Mouse (Mus musculus) lung, embryonic 15.5 days (tissue): ENCODE data around the gene Zfp654. TPM values are rescaled to one million over a fixed set of nuclear protein-coding genes. Genes with fewer than 3 reads are reported as not detected.

Experiments
- ATAC-seq: fragments of 200-750 bp; cut with Nextera tagmentation; 2 replicates; pipeline ENCODE4 v1.8.0; 2017; ENCODE audit warnings: moderate number of reproducible peaks, borderline replicate concordance; ENCODE audit not compliant: low FRiP score, low TSS enrichment; ENCODE audit errors: extremely low read depth
- H3K27ac ChIP-seq: fragments of 300-500 bp; sonication (generic); 2 replicates; pipeline ENCODE4 v1.5.1; 2015; ENCODE audit warnings: moderate library complexity, mild to moderate bottlenecking, inconsistent platforms
- H3K27me3 ChIP-seq: fragments of 300-500 bp; sonication (generic); 2 replicates; pipeline ENCODE4 v1.6.1; 2015; ENCODE audit warnings: inconsistent platforms
- H3K36me3 ChIP-seq: fragments of 300-500 bp; sonication (generic); 2 replicates; pipeline ENCODE4 v1.6.1; 2015; ENCODE audit warnings: inconsistent platforms
- H3K4me1 ChIP-seq: fragments of 300-500 bp; sonication (generic); 2 replicates; pipeline ENCODE4 v1.6.1; 2015; ENCODE audit warnings: inconsistent platforms
- H3K4me2 ChIP-seq: fragments of 300-500 bp; sonication (generic); 2 replicates; pipeline ENCODE4 v1.6.1; 2015; ENCODE audit warnings: inconsistent platforms, mild to moderate bottlenecking, moderate library complexity
- H3K4me3 ChIP-seq: fragments of 300-500 bp; sonication (generic); 2 replicates; pipeline ENCODE4 v1.5.1; 2015; ENCODE audit warnings: mild to moderate bottlenecking, inconsistent platforms
- H3K9ac ChIP-seq: fragments of 300-500 bp; sonication (generic); 2 replicates; pipeline ENCODE4 v1.6.1; 2015; ENCODE audit warnings: inconsistent platforms
- H3K9me3 ChIP-seq: fragments of 300-500 bp; sonication (generic); 2 replicates; pipeline ENCODE4 v1.6.1; 2016; ENCODE audit warnings: inconsistent platforms
- WGBS: fragments of 180-500 bp; shearing (Covaris S2); methylation state at CpG from one replicate; pipeline ENCODE4 v1.1.7; 2015; 5-methylcytosine and 5-hydroxymethylcytosine counted together
- polyA plus RNA-seq: library from polyadenylated mRNA; unstranded; fragments of >200 nt; fragmentation: Nextera tagmentation; extraction: Ambion mirVana; gene quantifications from 2 replicates; pipeline ENCODE4 v1.2.1, GENCODE M21; 2015

The Zfp654 gene
- polyA plus RNA-seq, 1 experiment from 2014 or later, result 6.6 TPM

GRCm38 (mm10) chr16:64851085-64851562, 328 bp downstream of the Zfp654 start:
- 1% methylated on average over 45 of the region's 45 CpGs for WGBS
- Histone ChIP-seq H3K9ac (peak overlapping the region; percentile 80), H3K9me3 (no peaks in the 10 kb centered on the region), H3K36me3 (peaks cover 15% of the 10 kb centered on the region), H3K27me3 (no peaks in the 10 kb centered on the region), H3K4me2 (peak overlapping the region; percentile 84), H3K4me1 (peaks cover 19% of the 10 kb centered on the region), H3K4me3 (peak overlapping the region; percentile 78), H3K27ac (peak overlapping the region; percentile 92)
- no peak; the same call in 1 of the 2 replicates for ATAC-seq

DNA sequence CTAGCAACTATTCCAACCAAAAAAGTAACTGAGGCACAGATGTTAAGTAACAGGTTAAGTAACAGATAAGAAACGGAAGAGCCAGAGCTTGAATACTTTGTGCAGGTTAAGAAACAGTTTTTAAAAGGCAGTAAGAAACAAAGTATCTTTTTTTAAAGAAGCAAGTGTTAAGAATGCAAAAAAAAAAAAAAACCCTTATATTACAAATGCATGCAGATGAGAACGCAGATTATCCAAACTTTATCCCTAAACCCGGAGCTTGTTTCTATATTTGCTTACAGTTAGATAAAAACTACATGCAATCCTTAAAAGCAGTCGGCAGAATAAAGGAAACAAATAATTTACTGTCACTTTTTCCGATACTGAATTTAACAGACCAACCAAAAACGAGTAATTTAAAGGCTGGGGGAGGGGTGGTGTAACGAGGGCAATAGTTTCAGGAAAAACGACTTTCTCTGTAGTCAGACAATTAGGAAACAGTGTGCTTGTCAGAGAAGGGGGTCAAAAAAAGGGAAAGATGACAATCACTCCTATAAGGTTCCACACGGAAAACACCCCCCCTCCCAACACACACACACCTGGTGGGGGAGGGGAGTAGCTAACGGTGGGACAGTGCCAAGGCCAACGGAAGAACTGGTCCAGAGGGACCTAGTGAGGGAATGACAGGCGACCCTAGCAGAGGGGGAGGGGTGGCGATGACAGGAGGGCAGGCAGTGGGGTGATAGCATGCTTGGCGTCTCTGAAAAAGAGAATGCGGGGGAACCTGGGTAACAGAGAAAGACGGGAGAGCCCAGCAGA, 966 bp downstream of the Zfp654 start:
- WGBS, result under 1% methylated on average over 16 of the region's 16 CpGs
- Histone ChIP-seq H3K27ac (peak overlapping the region; percentile 92), H3K36me3 (peaks cover 8% of the 10 kb centered on the region), H3K4me2 (peak overlapping the region; percentile 84), H3K4me3 (peak overlapping the region; percentile 78), H3K9ac (peak overlapping the region; percentile 80), H3K27me3 (no peaks in the 10 kb centered on the region), H3K9me3 (no peaks in the 10 kb centered on the region), H3K4me1 (peaks cover 19% of the 10 kb centered on the region)
- no peak; the same call in 1 of the 2 replicates for ATAC-seq

GRCm38 (mm10) chr16:64845947-64846346, 5.5 kb downstream of the Zfp654 start:
- WGBS, result 87% methylated on average over 8 of the region's 8 CpGs
- Histone ChIP-seq H3K36me3 (no peaks in the 10 kb centered on the region), H3K4me3 (no peak overlapping the region), H3K27me3 (no peaks in the 10 kb centered on the region), H3K27ac (no peak overlapping the region), H3K9me3 (no peaks in the 10 kb centered on the region), H3K9ac (no peak overlapping the region), H3K4me2 (no peak overlapping the region), H3K4me1 (peaks cover 3% of the 10 kb centered on the region)
- ATAC-seq, result no peak

GRCm38 (mm10) chr16:64842374-64842729, 9.1 kb downstream of the Zfp654 start:
- Histone ChIP-seq H3K27me3 (no peaks in the 10 kb centered on the region), H3K4me2 (no peak overlapping the region), H3K27ac (no peak overlapping the region), H3K4me3 (no peak overlapping the region), H3K9me3 (no peaks in the 10 kb centered on the region), H3K36me3 (no peaks in the 10 kb centered on the region), H3K4me1 (no peaks in the 10 kb centered on the region), H3K9ac (no peak overlapping the region)
- WGBS, result 97% methylated on average over 3 of the region's 3 CpGs
- ATAC-seq, result no peak

GRCm38 (mm10) chr16:64841481-64842373, 9.7 kb downstream of the Zfp654 start:
- Histone ChIP-seq H3K9ac (no peak overlapping the region), H3K27me3 (no peaks in the 10 kb centered on the region), H3K27ac (no peak overlapping the region), H3K4me2 (no peak overlapping the region), H3K4me3 (no peak overlapping the region), H3K9me3 (no peaks in the 10 kb centered on the region), H3K36me3 (no peaks in the 10 kb centered on the region), H3K4me1 (no peaks in the 10 kb centered on the region)
- 85% methylated on average over 5 of the region's 5 CpGs for WGBS
- ATAC-seq, result no peak

- H3K9ac ChIP-seq, result no peak overlapping the region
- WGBS, result 85% methylated on average over 2 of the region's 2 CpGs
- H3K27me3 ChIP-seq, result no peaks in the 10 kb centered on the region
- H3K9me3 ChIP-seq, result no peaks in the 10 kb centered on the region
- no peaks in the 10 kb centered on the region for H3K4me1 ChIP-seq
- no peak for ATAC-seq
- no peaks in the 10 kb centered on the region for H3K36me3 ChIP-seq
- H3K4me3 ChIP-seq, result no peak overlapping the region
- H3K27ac ChIP-seq, result no peak overlapping the region
- no peak overlapping the region for H3K4me2 ChIP-seq
These were observed 14.7 kb downstream of the Zfp654 start for GRCm38 (mm10) chr16:64836709-64837108.

- Histone ChIP-seq H3K4me2 (no peak overlapping the region), H3K9ac (no peak overlapping the region), H3K27me3 (no peaks in the 10 kb centered on the region), H3K27ac (no peak overlapping the region), H3K4me1 (no peaks in the 10 kb centered on the region), H3K9me3 (no peaks in the 10 kb centered on the region), H3K36me3 (no peaks in the 10 kb centered on the region), H3K4me3 (no peak overlapping the region)
- WGBS, result 45% methylated on average over 1 of the region's 1 CpGs
- ATAC-seq, result no peak
These were observed 15.4 kb downstream of the Zfp654 start for GRCm38 (mm10) chr16:64835996-64836545.

DNA sequence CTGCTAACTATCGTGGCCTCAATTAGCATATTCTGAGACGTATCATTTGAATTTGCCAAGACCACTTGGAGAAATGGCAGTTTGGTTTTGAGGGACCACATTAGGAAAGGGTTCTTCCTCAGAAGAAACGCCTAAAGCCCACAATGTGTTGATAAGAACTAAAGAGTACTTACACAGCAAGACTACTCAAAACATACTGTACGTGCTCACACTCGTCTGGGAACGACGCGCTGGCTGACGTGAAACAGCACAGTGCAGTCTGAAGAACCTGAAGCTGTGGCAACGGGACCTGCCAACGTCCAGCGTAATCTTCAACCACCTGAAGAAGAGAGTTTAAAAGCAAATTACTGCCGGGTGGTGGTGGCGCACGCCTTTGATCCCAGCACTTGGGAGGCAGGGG, 21.2 kb downstream of the Zfp654 start:
- H3K27me3 ChIP-seq, result no peaks in the 10 kb centered on the region
- ATAC-seq, result no peak
- H3K4me2 ChIP-seq, result no peak overlapping the region
- H3K9ac ChIP-seq, result no peak overlapping the region
- no peak overlapping the region for H3K4me3 ChIP-seq
- H3K9me3 ChIP-seq, result no peaks in the 10 kb centered on the region
- WGBS, result 67% methylated on average over 15 of the region's 15 CpGs
- no peak overlapping the region for H3K27ac ChIP-seq
- H3K4me1 ChIP-seq, result no peaks in the 10 kb centered on the region
- H3K36me3 ChIP-seq, result peaks cover 7% of the 10 kb centered on the region; the same call in 1 of the 2 replicates

- Histone ChIP-seq H3K4me1 (no peaks in the 10 kb centered on the region), H3K27ac (no peak overlapping the region), H3K9me3 (no peaks in the 10 kb centered on the region), H3K4me3 (no peak overlapping the region), H3K36me3 (peaks cover 4% of the 10 kb centered on the region; the same call in 1 of the 2 replicates), H3K4me2 (no peak overlapping the region), H3K9ac (no peak overlapping the region), H3K27me3 (no peaks in the 10 kb centered on the region)
- 93% methylated on average over 1 of the region's 1 CpGs for WGBS
- no peak for ATAC-seq
These were observed 27.0 kb downstream of the Zfp654 start for GRCm38 (mm10) chr16:64824474-64824873.

DNA sequence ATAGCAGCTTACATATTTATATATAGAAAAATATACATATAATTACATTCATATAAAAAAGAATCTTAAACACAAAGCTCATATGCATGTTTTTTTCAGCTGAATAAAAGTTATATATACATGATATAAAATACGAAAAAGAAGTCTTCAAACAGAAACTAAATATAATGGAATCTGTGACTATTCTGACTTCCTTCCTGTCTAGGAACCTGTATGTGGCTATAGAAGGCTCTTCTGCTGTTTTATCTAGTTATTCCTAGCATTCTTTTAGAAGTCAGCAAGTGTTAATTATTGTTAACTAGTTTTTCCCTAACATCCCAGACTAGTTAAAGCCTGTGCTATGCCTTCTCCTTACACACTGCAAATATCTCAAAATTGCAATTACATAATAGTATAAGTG, 27.6 kb downstream of the Zfp654 start:
- ATAC-seq, result no peak
- Histone ChIP-seq H3K4me1 (no peaks in the 10 kb centered on the region), H3K4me2 (no peak overlapping the region), H3K4me3 (no peak overlapping the region), H3K9ac (no peak overlapping the region), H3K36me3 (peaks cover 4% of the 10 kb centered on the region; the same call in 1 of the 2 replicates), H3K27me3 (no peaks in the 10 kb centered on the region), H3K27ac (no peak overlapping the region), H3K9me3 (no peaks in the 10 kb centered on the region)
- 86% methylated on average over 1 of the region's 1 CpGs for WGBS

- H3K27ac ChIP-seq, result no peak overlapping the region
- no peak overlapping the region for H3K4me3 ChIP-seq
- H3K9ac ChIP-seq, result no peak overlapping the region
- H3K9me3 ChIP-seq, result no peaks in the 10 kb centered on the region
- H3K27me3 ChIP-seq, result no peaks in the 10 kb centered on the region
- H3K4me2 ChIP-seq, result no peak overlapping the region
- peaks cover 7% of the 10 kb centered on the region for H3K36me3 ChIP-seq
- no peaks in the 10 kb centered on the region for H3K4me1 ChIP-seq
- WGBS, result 91% methylated on average over 3 of the region's 3 CpGs
- ATAC-seq, result no peak
These were observed 34.2 kb downstream of the Zfp654 start for GRCm38 (mm10) chr16:64817094-64817765.
